Mouse (Mus musculus): ENCODE measurements around the gene Oit3.

- no peak for TF ChIP-seq CTCF (IDR thresholded peaks at IDR 0.05; ENCODE audit: low read depth)
- no peak for TF ChIP-seq EP300 (IDR thresholded peaks at IDR 0.05; ENCODE audit: low read depth)
These were observed 3.1 kb upstream of the Oit3 start for GRCm38 (mm10) chr10:59444635-59445034.

Data from liver, postnatal 0 days (tissue).